Mouse (Mus musculus) liver, adult 2 months (tissue): ENCODE measurements around the gene Atp6v1c2.

Experiments used
- CTCF ChIP-seq: fragments of 200-500 bp; IDR thresholded peaks from 2 replicates; pipeline ENCODE4 v1.5.1; 2011; ENCODE audit warnings: low read depth, low read length, control low read depth
- POLR2A ChIP-seq: fragments of 200-500 bp; IDR thresholded peaks from 2 replicates; pipeline ENCODE4 v1.6.1; 2011; ENCODE audit warnings: low read length, control low read depth; ENCODE audit not compliant: insufficient read depth; ENCODE audit errors: extremely low read depth

DNA sequence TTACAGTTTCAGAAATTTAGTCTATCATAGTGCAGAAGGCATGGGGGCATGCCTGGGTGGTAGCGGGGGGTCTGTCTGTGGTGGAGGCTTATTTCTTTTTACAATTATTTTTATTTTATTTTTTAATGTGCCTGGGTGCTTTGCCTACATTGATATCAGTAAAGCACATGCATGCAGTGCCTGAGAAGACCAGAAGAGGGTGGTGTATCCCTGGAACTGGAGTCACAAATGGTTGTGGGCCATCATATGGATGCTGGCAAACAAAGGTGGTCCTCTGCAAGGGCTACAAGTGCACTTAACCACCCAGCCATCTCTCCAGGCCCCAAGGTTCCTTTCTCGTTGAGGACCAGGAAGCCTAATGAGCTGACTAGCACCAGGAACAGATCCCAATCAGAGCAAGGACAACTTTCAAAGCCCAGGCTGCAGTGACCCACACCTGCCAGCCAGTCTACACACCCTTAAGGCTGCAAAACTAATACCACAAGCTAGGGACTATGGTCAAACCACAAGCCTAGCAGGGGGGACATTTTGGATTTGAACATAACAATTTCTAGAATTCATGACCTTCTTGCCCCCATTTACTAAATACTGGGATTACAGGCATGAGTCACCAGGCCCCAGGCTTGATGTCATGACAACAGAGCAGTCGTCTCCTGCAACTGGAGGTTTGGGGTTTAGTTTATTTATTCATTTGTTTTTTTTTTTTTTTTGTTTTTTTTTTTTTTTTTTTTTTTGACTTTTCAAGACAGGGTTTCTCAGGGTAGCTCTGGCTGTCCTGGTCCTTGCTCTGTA, 10.2 kb upstream of the Atp6v1c2 start:
- peak; percentile 38 for TF ChIP-seq CTCF
- no peak for TF ChIP-seq POLR2A
